Comparison of ENCODE assay signal across 15 mouse cellular contexts in the genomic region with DNA sequence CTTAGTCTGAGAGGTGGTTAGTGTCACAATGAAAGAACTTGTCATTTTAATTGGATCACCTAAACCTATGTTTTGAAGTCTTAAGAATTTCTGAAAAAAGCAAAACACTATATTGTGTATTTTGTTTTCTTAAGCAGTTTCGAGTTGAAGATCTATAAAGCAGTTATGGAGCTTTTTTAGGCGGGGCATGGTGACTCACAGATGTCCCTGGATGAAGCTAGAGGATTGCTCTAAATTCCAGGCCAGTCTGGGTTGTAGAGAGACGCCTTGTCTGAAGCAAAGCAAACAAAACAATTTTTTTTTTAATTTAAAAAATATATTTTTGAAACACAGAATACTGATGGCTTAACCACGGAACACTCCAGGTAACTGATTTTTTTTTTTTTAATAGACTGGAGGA.
"Had no signal": no experiment of that assay in that cellular context is flagged by ENCODE, and none has a peak within 500 bp of the region (broad histone marks: within the 10 kb centered on the region; RNA-seq: fewer than 3 reads in every experiment).

No protein-coding gene starts in this region.

- H3K27me3 ChIP-seq: liver, embryonic 12.5 days; lung, embryonic 15.5 days; megakaryocyte, embryonic 14.5 days; midbrain, embryonic 15.5 days; neural tube, embryonic 13.5 days had no signal

- H3K4me3 ChIP-seq: left cerebral cortex, adult 2 months; limb, embryonic 10.5 days; liver, embryonic 12.5 days; lung, embryonic 15.5 days; midbrain, embryonic 15.5 days; neural tube, embryonic 13.5 days had no signal

- DNase-seq: kidney, postnatal 25 days; liver, postnatal 0 days; lung, postnatal 14 days; retina, postnatal 1 day; right cerebral cortex, postnatal 4 days; spleen, adult 18-20 months; thymus, postnatal 36 days had no signal

- H3K27ac ChIP-seq: left cerebral cortex, adult 2 months; limb, embryonic 10.5 days; lung, embryonic 15.5 days; macrophage; midbrain, embryonic 15.5 days; neural tube, embryonic 13.5 days had no signal

- H3K9ac ChIP-seq: liver, embryonic 12.5 days; liver, postnatal 0 days; lung, embryonic 15.5 days; midbrain, embryonic 15.5 days; neural tube, embryonic 13.5 days had no signal

- H3K36me3 ChIP-seq: limb, embryonic 10.5 days; liver, embryonic 12.5 days; midbrain, embryonic 15.5 days; neural tube, embryonic 13.5 days had no signal

- H3K9me3 ChIP-seq: limb, embryonic 10.5 days; liver, embryonic 12.5 days; lung, embryonic 15.5 days; megakaryocyte, embryonic 14.5 days; midbrain, embryonic 15.5 days; neural tube, embryonic 13.5 days had no signal
